Mouse (Mus musculus): ENCODE data around the gene Acoxl. TPM values are rescaled to one million over a fixed set of nuclear protein-coding genes. Genes with fewer than 3 reads are reported as not detected.

Acoxl gene
- polyA plus RNA-seq, 1 experiment from 2014 or later = 0.95 TPM

DNA sequence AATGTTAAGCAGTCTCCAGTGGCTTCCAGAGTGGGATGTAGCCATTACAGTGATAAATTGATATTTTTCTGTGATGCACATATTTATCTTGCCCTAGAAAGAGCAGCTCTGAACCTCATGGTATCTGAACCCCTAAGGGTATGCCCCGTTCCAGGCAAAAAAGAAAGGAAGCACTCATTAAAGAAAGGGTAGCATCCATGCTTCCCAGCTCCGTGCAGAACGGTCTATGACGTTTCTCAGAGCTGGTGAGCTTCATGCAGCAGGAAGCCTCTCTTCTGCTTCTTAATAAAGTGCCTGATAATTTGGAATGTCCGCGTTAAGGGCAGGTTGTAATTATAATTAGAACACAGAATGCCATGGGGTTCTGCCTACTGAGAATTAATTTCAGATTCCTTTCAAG lies 240.6 kb downstream of the Acoxl start:
- H3K4me2 ChIP-seq (replicated peaks; ENCODE audit: low read depth, low read length) = no peak overlapping the region
- no peaks in the 10 kb centered on the region for H3K9me3 ChIP-seq (ENCODE audit: low read length)
- ATAC-seq (ENCODE audit: low FRiP score, low TSS enrichment) = no peak
- H3K27ac ChIP-seq (ENCODE audit: low read length) = no peak overlapping the region
- no peak overlapping the region for H3K4me3 ChIP-seq (ENCODE audit: low read length)
- WGBS = 73% methylated on average over 6 of the region's 6 CpGs
- H3K4me1 ChIP-seq (ENCODE audit: insufficient read depth, low read length) = peaks cover 8% of the 10 kb centered on the region; the same call in 1 of the 2 replicates
- no peaks in the 10 kb centered on the region for H3K36me3 ChIP-seq (ENCODE audit: insufficient read depth, low read length)
- H3K9ac ChIP-seq (replicated peaks; ENCODE audit: low read length) = no peak overlapping the region
- peaks cover 4% of the 10 kb centered on the region; the same call in 1 of the 2 replicates for H3K27me3 ChIP-seq (ENCODE audit: insufficient read depth, low read length)

DNA sequence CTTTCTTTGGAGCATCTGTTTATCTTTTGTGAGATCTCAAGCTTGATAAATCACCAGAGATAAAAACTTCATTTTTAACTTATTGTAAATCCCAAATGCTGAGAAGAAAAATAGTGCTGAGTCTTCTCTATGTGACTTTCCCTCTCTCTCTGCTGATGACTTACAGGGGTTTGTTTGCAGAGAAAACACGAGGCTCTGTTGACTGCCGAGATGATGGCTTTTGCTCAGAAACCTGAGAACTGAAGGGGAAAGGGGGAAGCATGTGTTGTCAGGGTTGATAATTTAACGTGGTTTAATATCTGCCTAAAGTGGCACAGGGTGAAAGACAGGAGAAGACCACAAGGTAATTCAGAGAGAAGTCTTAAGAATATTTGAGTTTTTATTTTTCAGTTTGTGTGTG lies 245.2 kb downstream of the Acoxl start:
- Histone ChIP-seq H3K9me3 (ENCODE audit: low read length) (no peaks in the 10 kb centered on the region), H3K4me3 (ENCODE audit: low read length) (no peak overlapping the region), H3K9ac (replicated peaks; ENCODE audit: low read length) (no peak overlapping the region), H3K27ac (ENCODE audit: low read length) (no peak overlapping the region), H3K4me1 (ENCODE audit: insufficient read depth, low read length) (peaks cover 21% of the 10 kb centered on the region), H3K36me3 (ENCODE audit: insufficient read depth, low read length) (no peaks in the 10 kb centered on the region), H3K27me3 (ENCODE audit: insufficient read depth, low read length) (peaks cover 4% of the 10 kb centered on the region; the same call in 1 of the 2 replicates), H3K4me2 (replicated peaks; ENCODE audit: low read depth, low read length) (no peak overlapping the region)
- ATAC-seq (ENCODE audit: low FRiP score, low TSS enrichment) = peak; percentile 68; the same call in 1 of the 2 replicates
- WGBS = 4% methylated on average over 3 of the region's 3 CpGs

- Histone ChIP-seq H3K27me3 (ENCODE audit: insufficient read depth, low read length) (no peaks in the 10 kb centered on the region), H3K9ac (replicated peaks; ENCODE audit: low read length) (no peak overlapping the region), H3K4me2 (replicated peaks; ENCODE audit: low read depth, low read length) (no peak overlapping the region), H3K36me3 (ENCODE audit: insufficient read depth, low read length) (no peaks in the 10 kb centered on the region), H3K4me3 (ENCODE audit: low read length) (no peak overlapping the region), H3K4me1 (ENCODE audit: insufficient read depth, low read length) (peaks cover 21% of the 10 kb centered on the region), H3K27ac (ENCODE audit: low read length) (0 out of 2 replicates have a peak overlapping the region, but pooled peaks have one; percentile 2), H3K9me3 (ENCODE audit: low read length) (no peaks in the 10 kb centered on the region)
- 69% methylated on average over 5 of the region's 5 CpGs for WGBS
- ATAC-seq (ENCODE audit: low FRiP score, low TSS enrichment) = no peak
Measured at GRCm38 (mm10) chr2:128084607-128085006, 245.9 kb downstream of the Acoxl start.

GRCm38 (mm10) chr2:128085481-128085880 lies 246.8 kb downstream of the Acoxl start:
- Histone ChIP-seq H3K36me3 (ENCODE audit: insufficient read depth, low read length) (no peaks in the 10 kb centered on the region), H3K9me3 (ENCODE audit: low read length) (no peaks in the 10 kb centered on the region), H3K4me2 (replicated peaks; ENCODE audit: low read depth, low read length) (no peak overlapping the region), H3K27me3 (ENCODE audit: insufficient read depth, low read length) (no peaks in the 10 kb centered on the region), H3K27ac (ENCODE audit: low read length) (no peak overlapping the region), H3K4me3 (ENCODE audit: low read length) (no peak overlapping the region), H3K9ac (replicated peaks; ENCODE audit: low read length) (no peak overlapping the region), H3K4me1 (ENCODE audit: insufficient read depth, low read length) (peaks cover 21% of the 10 kb centered on the region)
- no peak for ATAC-seq (ENCODE audit: low FRiP score, low TSS enrichment)
- 79% methylated on average over 1 of the region's 1 CpGs for WGBS

DNA sequence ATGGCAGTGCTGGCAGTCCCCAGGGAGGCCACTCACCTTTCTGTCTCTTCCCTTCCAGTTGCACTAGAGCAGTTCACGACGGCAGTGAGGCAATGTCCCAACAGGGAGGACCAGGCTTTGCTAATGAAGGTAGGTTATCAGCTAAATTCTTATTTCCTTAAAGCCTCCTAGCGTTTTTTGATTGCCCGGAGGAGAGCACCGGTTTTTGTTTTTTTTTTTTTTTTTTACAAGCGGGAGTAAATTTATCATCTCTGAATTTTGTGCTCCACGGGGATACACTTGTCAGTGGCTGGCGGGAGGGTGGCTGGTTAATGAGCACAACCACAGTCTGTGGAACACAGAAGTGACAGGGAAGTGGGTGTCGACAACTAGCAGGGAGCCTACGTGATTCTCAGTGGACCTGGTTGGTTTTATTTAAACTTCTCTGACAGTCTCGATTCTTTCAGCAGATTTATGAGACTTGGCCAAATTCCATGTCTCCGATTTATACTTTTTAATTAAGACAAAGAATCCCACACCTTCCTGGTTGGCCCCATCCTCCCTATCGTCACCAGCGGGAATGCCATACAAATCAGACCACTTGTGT lies 247.7 kb downstream of the Acoxl start:
- Histone ChIP-seq H3K4me2 (replicated peaks; ENCODE audit: low read depth, low read length) (0 out of 2 replicates have a peak overlapping the region, but pooled peaks have one; percentile 14), H3K9ac (replicated peaks; ENCODE audit: low read length) (no peak overlapping the region), H3K9me3 (ENCODE audit: low read length) (no peaks in the 10 kb centered on the region), H3K4me1 (ENCODE audit: insufficient read depth, low read length) (peaks cover 24% of the 10 kb centered on the region), H3K27me3 (ENCODE audit: insufficient read depth, low read length) (no peaks in the 10 kb centered on the region), H3K36me3 (ENCODE audit: insufficient read depth, low read length) (no peaks in the 10 kb centered on the region), H3K4me3 (ENCODE audit: low read length) (no peak overlapping the region), H3K27ac (ENCODE audit: low read length) (peak overlapping the region; percentile 32; the same call in 1 of the 2 replicates)
- 20% methylated on average over 14 of the region's 14 CpGs for WGBS
- no peak for ATAC-seq (ENCODE audit: low FRiP score, low TSS enrichment)

GRCm38 (mm10) chr2:128086996-128087526 lies 248.4 kb downstream of the Acoxl start:
- 39% methylated on average over 7 of the region's 7 CpGs for WGBS
- Histone ChIP-seq H3K4me2 (replicated peaks; ENCODE audit: low read depth, low read length) (0 out of 2 replicates have a peak overlapping the region, but pooled peaks have one; percentile 13), H3K4me3 (ENCODE audit: low read length) (no peak overlapping the region), H3K27ac (ENCODE audit: low read length) (peak overlapping the region; percentile 32; the same call in 1 of the 2 replicates), H3K9me3 (ENCODE audit: low read length) (no peaks in the 10 kb centered on the region), H3K4me1 (ENCODE audit: insufficient read depth, low read length) (peaks cover 30% of the 10 kb centered on the region), H3K9ac (replicated peaks; ENCODE audit: low read length) (no peak overlapping the region), H3K36me3 (ENCODE audit: insufficient read depth, low read length) (no peaks in the 10 kb centered on the region), H3K27me3 (ENCODE audit: insufficient read depth, low read length) (no peaks in the 10 kb centered on the region)
- no peak for ATAC-seq (ENCODE audit: low FRiP score, low TSS enrichment)

GRCm38 (mm10) chr2:128087798-128088545 lies 249.3 kb downstream of the Acoxl start:
- WGBS = 77% methylated on average over 8 of the region's 8 CpGs
- H3K36me3 ChIP-seq (ENCODE audit: insufficient read depth, low read length) = no peaks in the 10 kb centered on the region
- no peak overlapping the region for H3K27ac ChIP-seq (ENCODE audit: low read length)
- H3K4me3 ChIP-seq (ENCODE audit: low read length) = no peak overlapping the region
- no peak overlapping the region for H3K9ac ChIP-seq (replicated peaks; ENCODE audit: low read length)
- no peaks in the 10 kb centered on the region for H3K9me3 ChIP-seq (ENCODE audit: low read length)
- H3K4me1 ChIP-seq (ENCODE audit: insufficient read depth, low read length) = peaks cover 39% of the 10 kb centered on the region
- H3K4me2 ChIP-seq (replicated peaks; ENCODE audit: low read depth, low read length) = no peak overlapping the region
- no peaks in the 10 kb centered on the region for H3K27me3 ChIP-seq (ENCODE audit: insufficient read depth, low read length)
- no peak for ATAC-seq (ENCODE audit: low FRiP score, low TSS enrichment)

DNA sequence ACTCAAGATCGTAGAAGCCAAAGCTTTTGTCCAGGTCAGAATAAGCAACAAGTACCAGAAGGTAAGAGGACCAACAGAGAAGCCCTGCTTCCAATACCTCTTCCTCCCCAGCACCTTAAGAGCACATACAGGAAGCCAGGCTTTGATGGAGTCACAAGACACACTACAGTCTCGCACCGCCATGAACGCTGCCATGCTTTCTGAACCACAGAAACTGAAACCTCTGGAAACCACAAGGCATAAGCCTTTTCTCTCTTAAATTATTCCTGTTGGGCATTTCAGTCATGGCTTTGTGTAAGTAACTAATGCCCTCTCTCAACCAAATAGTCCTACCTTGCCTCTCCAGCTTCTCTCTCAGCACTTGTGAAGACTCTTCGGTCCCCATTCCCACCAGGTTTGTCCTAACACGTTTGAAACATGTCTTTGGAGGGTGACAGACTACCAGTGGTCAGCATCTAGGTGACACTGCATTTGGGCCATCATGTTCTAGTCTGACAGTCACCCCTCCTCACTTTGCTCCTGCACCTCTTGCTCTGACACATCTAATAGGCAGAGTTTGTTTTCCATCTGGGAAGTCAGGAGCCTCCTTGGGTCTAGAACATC lies 251.7 kb downstream of the Acoxl start:
- H3K4me1 ChIP-seq (ENCODE audit: insufficient read depth, low read length) = peaks cover 50% of the 10 kb centered on the region
- no peak overlapping the region for H3K4me2 ChIP-seq (replicated peaks; ENCODE audit: low read depth, low read length)
- H3K27ac ChIP-seq (ENCODE audit: low read length) = no peak overlapping the region
- WGBS = 88% methylated on average over 6 of the region's 6 CpGs
- H3K36me3 ChIP-seq (ENCODE audit: insufficient read depth, low read length) = no peaks in the 10 kb centered on the region
- H3K4me3 ChIP-seq (ENCODE audit: low read length) = no peak overlapping the region
- no peaks in the 10 kb centered on the region for H3K27me3 ChIP-seq (ENCODE audit: insufficient read depth, low read length)
- no peak for ATAC-seq (ENCODE audit: low FRiP score, low TSS enrichment)
- no peak overlapping the region for H3K9ac ChIP-seq (replicated peaks; ENCODE audit: low read length)
- no peaks in the 10 kb centered on the region for H3K9me3 ChIP-seq (ENCODE audit: low read length)

GRCm38 (mm10) chr2:128091431-128092369 lies 253.0 kb downstream of the Acoxl start:
- Histone ChIP-seq H3K4me2 (replicated peaks; ENCODE audit: low read depth, low read length) (no peak overlapping the region), H3K4me1 (ENCODE audit: insufficient read depth, low read length) (peaks cover 50% of the 10 kb centered on the region), H3K9me3 (ENCODE audit: low read length) (no peaks in the 10 kb centered on the region), H3K36me3 (ENCODE audit: insufficient read depth, low read length) (no peaks in the 10 kb centered on the region), H3K27ac (ENCODE audit: low read length) (peak overlapping the region; percentile 75), H3K4me3 (ENCODE audit: low read length) (no peak overlapping the region), H3K9ac (replicated peaks; ENCODE audit: low read length) (0 out of 2 replicates have a peak overlapping the region, but pooled peaks have one; percentile 4), H3K27me3 (ENCODE audit: insufficient read depth, low read length) (no peaks in the 10 kb centered on the region)
- WGBS = 60% methylated on average over 11 of the region's 11 CpGs
- ATAC-seq (ENCODE audit: low FRiP score, low TSS enrichment) = peak; percentile 87
